Mouse (Mus musculus): ENCODE data around the gene Ipo8. TPM values are rescaled to one million over a fixed set of nuclear protein-coding genes. Genes with fewer than 3 reads are reported as not detected.

Ipo8 gene
- polyA plus RNA-seq, 1 experiment from 2014 or later: 27.9 TPM

DNA sequence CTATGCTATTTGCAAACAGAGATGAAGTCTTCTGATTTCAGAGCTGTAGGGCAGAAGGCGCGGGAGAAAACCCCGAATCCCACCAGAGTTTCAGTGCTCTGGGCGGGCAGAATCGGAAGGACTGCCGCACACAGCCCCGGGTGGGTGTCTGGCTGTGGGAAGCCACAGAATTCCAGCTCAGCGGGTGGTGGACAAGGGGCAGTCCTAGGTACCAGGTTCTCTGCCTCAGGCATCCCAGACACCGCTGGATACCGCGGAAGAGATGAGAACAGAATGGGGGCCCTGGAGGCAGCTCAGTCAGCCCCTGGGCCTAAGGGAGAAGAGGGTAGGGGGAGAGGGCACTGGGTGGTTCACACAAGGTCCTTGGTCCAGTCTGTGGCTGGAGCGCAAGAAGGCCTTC lies 62.8 kb downstream of the Ipo8 start:
- WGBS: 82% methylated on average over 12 of the region's 12 CpGs
- 0 out of 2 replicates have a peak, but pooled peaks have one; percentile 40 for ATAC-seq (ENCODE audit: low FRiP score)
- Histone ChIP-seq H3K4me1 (ENCODE audit: control insufficient read depth, insufficient read depth, low read length) (no peaks in the 10 kb centered on the region), H3K27ac (ENCODE audit: low read depth, low read length) (no peak overlapping the region), H3K27me3 (ENCODE audit: control insufficient read depth, insufficient read depth, low read length) (no peaks in the 10 kb centered on the region), H3K9ac (ENCODE audit: low read length) (no peak overlapping the region), H3K4me3 (ENCODE audit: low read depth, low read length) (no peak overlapping the region), H3K4me2 (no peak overlapping the region), H3K9me3 (ENCODE audit: control insufficient read depth, low read length) (no peaks in the 10 kb centered on the region), H3K36me3 (ENCODE audit: control insufficient read depth, insufficient read depth, low read length) (no peaks in the 10 kb centered on the region)
- DNase-seq (ENCODE audit: low spot score, missing footprints): peak; percentile 57

DNA sequence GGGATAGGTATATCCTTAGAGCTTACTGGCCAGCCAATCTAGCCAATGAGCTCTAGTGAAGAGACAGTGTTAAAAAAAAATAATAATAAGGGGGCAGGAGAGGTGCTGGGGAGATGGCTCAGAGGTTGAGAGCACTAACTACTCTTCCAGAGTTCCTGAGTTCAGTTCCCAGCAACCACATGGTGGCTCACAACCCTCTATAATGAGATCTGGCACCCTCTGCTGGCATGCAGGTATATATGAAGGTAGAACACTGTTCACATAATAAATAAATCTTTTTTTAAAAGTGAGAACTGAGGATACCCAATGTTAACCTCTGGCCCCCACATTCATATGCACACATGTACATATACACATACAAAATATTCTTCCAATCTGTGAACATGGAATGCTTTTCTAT lies 64.0 kb downstream of the Ipo8 start:
- no peak overlapping the region for H3K4me3 ChIP-seq (ENCODE audit: low read depth, low read length)
- no peaks in the 10 kb centered on the region for H3K4me1 ChIP-seq (ENCODE audit: control insufficient read depth, insufficient read depth, low read length)
- H3K27ac ChIP-seq (ENCODE audit: low read depth, low read length): no peak overlapping the region
- H3K4me2 ChIP-seq: no peak overlapping the region
- DNase-seq (ENCODE audit: low spot score, missing footprints): peak; percentile 75
- no peak overlapping the region for H3K9ac ChIP-seq (ENCODE audit: low read length)
- ATAC-seq (ENCODE audit: low FRiP score): no peak
- no peaks in the 10 kb centered on the region for H3K9me3 ChIP-seq (ENCODE audit: control insufficient read depth, low read length)
- no peaks in the 10 kb centered on the region for H3K27me3 ChIP-seq (ENCODE audit: control insufficient read depth, insufficient read depth, low read length)
- H3K36me3 ChIP-seq (ENCODE audit: control insufficient read depth, insufficient read depth, low read length): no peaks in the 10 kb centered on the region

DNA sequence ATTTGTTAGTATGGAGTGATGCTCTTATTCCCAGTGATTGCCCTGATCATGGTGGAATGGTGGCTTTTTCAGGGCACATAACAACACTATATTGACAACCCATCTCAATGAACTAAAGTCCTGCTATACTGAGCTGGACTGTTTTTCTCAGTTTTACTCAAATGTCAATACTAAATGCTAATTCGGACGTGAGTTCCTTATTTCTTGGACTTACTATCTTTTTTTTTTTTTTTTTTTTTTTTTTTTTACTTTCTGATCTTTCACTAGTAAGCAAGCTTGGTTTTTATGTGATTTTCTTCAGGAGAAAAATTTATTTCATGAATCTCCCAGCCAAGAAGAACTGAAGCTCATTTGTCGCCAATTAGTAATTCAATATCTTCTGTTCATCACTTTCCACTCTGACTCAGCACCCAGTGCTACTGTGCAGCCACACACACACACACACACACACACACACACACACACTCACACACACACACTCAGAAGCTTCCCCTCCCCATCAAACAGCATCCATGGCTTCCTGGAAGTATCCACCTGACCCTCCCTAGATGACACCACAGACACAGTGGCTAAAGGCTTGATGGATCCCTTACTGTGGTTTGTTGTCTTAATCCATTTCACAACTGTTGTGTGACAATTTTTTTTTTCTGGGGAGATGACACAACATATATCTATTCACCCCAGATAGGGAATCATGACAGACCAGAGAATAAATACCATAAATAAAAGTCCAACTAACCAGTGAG lies 69.1 kb downstream of the Ipo8 start:
- Histone ChIP-seq H3K9me3 (ENCODE audit: control insufficient read depth, low read length) (no peaks in the 10 kb centered on the region), H3K4me3 (ENCODE audit: low read depth, low read length) (no peak overlapping the region), H3K36me3 (ENCODE audit: control insufficient read depth, insufficient read depth, low read length) (no peaks in the 10 kb centered on the region), H3K27me3 (ENCODE audit: control insufficient read depth, insufficient read depth, low read length) (no peaks in the 10 kb centered on the region), H3K4me2 (no peak overlapping the region), H3K9ac (ENCODE audit: low read length) (no peak overlapping the region), H3K27ac (ENCODE audit: low read depth, low read length) (no peak overlapping the region), H3K4me1 (ENCODE audit: control insufficient read depth, insufficient read depth, low read length) (no peaks in the 10 kb centered on the region)
- DNase-seq (ENCODE audit: low spot score, missing footprints) (no peak), ATAC-seq (ENCODE audit: low FRiP score) (no peak)
- WGBS: 87% methylated on average over 3 of the region's 3 CpGs

DNA sequence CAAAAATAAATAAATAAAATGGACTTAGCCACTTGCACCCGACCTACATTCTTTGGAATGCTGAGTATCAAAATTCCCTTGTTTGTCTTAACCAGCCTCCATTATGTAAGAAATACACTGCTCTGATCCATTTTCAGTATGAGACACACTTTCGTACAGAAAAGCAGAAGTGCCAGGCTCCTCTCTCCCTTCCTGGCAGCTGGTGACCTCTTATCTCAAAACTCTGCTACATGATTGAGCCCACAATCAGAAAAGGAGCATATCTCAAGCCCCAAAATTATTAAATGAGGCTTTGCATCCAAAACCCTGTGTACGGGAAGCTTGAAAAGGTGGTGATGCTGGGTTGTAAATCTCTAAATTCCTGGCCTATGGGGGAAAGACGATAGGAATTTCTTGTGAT lies 69.8 kb downstream of the Ipo8 start:
- H3K36me3 ChIP-seq (ENCODE audit: control insufficient read depth, insufficient read depth, low read length): no peaks in the 10 kb centered on the region
- H3K4me1 ChIP-seq (ENCODE audit: control insufficient read depth, insufficient read depth, low read length): no peaks in the 10 kb centered on the region
- no peak overlapping the region for H3K4me2 ChIP-seq
- H3K9me3 ChIP-seq (ENCODE audit: control insufficient read depth, low read length): no peaks in the 10 kb centered on the region
- WGBS: 85% methylated on average over 4 of the region's 4 CpGs
- DNase-seq (ENCODE audit: low spot score, missing footprints): peak; percentile 72
- no peaks in the 10 kb centered on the region for H3K27me3 ChIP-seq (ENCODE audit: control insufficient read depth, insufficient read depth, low read length)
- H3K4me3 ChIP-seq (ENCODE audit: low read depth, low read length): no peak overlapping the region
- no peak overlapping the region for H3K9ac ChIP-seq (ENCODE audit: low read length)
- ATAC-seq (ENCODE audit: low FRiP score): no peak
- no peak overlapping the region for H3K27ac ChIP-seq (ENCODE audit: low read depth, low read length)

DNA sequence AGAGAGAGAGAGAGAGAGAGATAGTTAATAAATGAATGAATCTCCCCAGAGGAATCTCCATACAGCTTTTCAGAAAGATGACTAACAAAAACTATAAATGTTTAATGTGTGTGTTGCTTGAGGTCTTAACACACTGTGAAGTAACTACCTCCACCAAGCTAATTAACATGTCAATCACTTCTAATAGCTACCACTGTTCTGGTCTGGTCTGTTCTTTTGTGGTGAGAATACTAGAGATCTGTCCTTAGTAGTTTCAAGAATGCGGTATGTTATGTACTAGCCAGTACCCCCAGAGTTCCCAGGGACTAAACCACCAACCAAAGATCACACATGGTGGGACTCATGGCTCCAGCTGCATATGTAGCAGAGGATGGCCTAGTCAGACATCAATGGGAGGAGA lies 74.7 kb downstream of the Ipo8 start:
- Histone ChIP-seq H3K9ac (ENCODE audit: low read length) (no peak overlapping the region), H3K27ac (ENCODE audit: low read depth, low read length) (no peak overlapping the region), H3K36me3 (ENCODE audit: control insufficient read depth, insufficient read depth, low read length) (no peaks in the 10 kb centered on the region), H3K4me3 (ENCODE audit: low read depth, low read length) (no peak overlapping the region), H3K9me3 (ENCODE audit: control insufficient read depth, low read length) (no peaks in the 10 kb centered on the region), H3K4me2 (no peak overlapping the region), H3K27me3 (ENCODE audit: control insufficient read depth, insufficient read depth, low read length) (no peaks in the 10 kb centered on the region), H3K4me1 (ENCODE audit: control insufficient read depth, insufficient read depth, low read length) (no peaks in the 10 kb centered on the region)
- ATAC-seq (ENCODE audit: low FRiP score) (no peak), DNase-seq (ENCODE audit: low spot score, missing footprints) (no peak)
- WGBS: 80% methylated on average over 1 of the region's 1 CpGs

DNA sequence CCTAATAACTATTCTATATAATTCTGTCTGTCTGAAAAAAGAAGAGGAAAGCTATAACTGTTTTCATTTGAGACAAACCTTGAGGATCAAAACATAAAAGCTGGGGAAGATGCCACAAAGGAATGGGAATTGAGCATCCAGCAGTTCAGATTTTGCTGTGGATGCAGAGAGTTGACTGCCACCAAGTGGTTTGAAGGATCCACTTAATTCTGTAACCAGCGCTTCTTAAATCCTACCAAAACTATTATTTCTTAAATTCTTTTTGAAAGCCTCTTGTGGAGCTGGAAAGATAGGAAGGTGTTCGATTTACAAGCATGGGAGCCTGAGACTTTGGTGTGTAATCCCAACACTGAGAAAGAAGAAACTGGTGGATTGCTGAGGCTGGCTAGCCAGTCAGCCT lies 79.9 kb downstream of the Ipo8 start:
- WGBS: 83% methylated on average over 2 of the region's 2 CpGs
- H3K27ac ChIP-seq (ENCODE audit: low read depth, low read length): no peak overlapping the region
- DNase-seq (ENCODE audit: low spot score, missing footprints): peak; percentile 75
- H3K9ac ChIP-seq (ENCODE audit: low read length): no peak overlapping the region
- no peaks in the 10 kb centered on the region for H3K9me3 ChIP-seq (ENCODE audit: control insufficient read depth, low read length)
- ATAC-seq (ENCODE audit: low FRiP score): no peak
- H3K27me3 ChIP-seq (ENCODE audit: control insufficient read depth, insufficient read depth, low read length): no peaks in the 10 kb centered on the region
- H3K4me3 ChIP-seq (ENCODE audit: low read depth, low read length): no peak overlapping the region
- H3K4me2 ChIP-seq: no peak overlapping the region
- H3K36me3 ChIP-seq (ENCODE audit: control insufficient read depth, insufficient read depth, low read length): no peaks in the 10 kb centered on the region
- H3K4me1 ChIP-seq (ENCODE audit: control insufficient read depth, insufficient read depth, low read length): no peaks in the 10 kb centered on the region

DNA sequence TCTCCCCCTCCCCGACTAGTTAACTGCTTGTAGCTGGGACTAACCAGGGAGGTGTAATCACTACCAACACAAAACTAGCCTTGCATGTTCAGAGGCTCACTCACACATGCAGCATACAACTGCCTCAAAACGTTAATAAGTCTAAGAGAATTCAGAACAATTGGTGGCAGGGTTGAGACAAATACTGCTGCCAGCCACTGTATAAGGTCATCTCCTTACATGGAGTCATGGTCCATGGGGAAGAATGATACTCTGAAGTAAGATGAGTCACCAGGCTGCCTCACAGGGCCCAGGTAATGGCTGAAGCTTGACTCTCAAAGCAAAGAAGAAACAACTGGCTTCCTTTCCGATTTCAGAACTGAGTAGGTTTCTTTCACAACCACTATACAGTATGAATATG lies 81.1 kb downstream of the Ipo8 start:
- no peak overlapping the region for H3K27ac ChIP-seq (ENCODE audit: low read depth, low read length)
- no peaks in the 10 kb centered on the region for H3K4me1 ChIP-seq (ENCODE audit: control insufficient read depth, insufficient read depth, low read length)
- no peaks in the 10 kb centered on the region for H3K36me3 ChIP-seq (ENCODE audit: control insufficient read depth, insufficient read depth, low read length)
- DNase-seq (ENCODE audit: low spot score, missing footprints): no peak
- no peak overlapping the region for H3K4me3 ChIP-seq (ENCODE audit: low read depth, low read length)
- H3K9ac ChIP-seq (ENCODE audit: low read length): no peak overlapping the region
- H3K27me3 ChIP-seq (ENCODE audit: control insufficient read depth, insufficient read depth, low read length): no peaks in the 10 kb centered on the region
- no peaks in the 10 kb centered on the region for H3K9me3 ChIP-seq (ENCODE audit: control insufficient read depth, low read length)
- H3K4me2 ChIP-seq: no peak overlapping the region
- ATAC-seq (ENCODE audit: low FRiP score): no peak
- 87% methylated on average over 3 of the region's 3 CpGs for WGBS

DNA sequence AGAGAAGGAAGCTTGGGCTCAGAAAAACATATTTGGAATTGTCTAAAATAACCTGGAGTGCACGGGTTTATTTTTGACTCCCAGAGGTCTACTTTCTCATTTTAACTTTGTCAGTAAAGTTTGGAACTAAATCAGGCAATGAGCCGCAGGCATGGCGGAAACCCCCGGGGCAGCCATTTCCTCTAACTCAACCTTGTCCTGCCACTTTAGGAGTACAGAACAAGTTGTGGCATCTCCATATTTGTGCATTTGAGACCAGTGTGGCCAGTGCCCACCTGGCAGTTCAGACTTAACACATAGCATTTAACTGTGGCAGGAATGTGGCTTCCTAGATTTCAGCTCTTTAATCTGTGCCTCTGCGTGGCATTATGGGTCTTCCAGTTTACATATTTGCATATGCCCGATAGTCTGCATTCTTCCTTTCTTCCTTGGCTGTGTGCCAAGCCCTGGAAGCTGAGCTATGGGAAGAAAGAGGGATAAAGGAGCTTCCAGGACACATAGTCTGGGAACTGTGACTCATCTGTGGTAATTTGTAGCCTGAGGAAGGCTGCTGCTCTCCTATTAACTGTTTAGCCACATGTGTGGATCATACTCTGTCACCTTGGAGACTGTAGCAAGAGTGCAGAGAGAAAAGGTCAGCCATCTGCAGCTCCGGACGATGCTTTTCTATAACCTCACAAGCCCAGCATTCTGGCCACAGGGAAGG lies 90.6 kb downstream of the Ipo8 start:
- H3K27me3 ChIP-seq (ENCODE audit: control insufficient read depth, insufficient read depth, low read length): no peaks in the 10 kb centered on the region
- DNase-seq (ENCODE audit: low spot score, missing footprints) (no peak), ATAC-seq (ENCODE audit: low FRiP score) (no peak)
- no peak overlapping the region for H3K9ac ChIP-seq (ENCODE audit: low read length)
- H3K27ac ChIP-seq (ENCODE audit: low read depth, low read length): no peak overlapping the region
- H3K9me3 ChIP-seq (ENCODE audit: control insufficient read depth, low read length): no peaks in the 10 kb centered on the region
- H3K4me2 ChIP-seq: no peak overlapping the region
- no peaks in the 10 kb centered on the region for H3K4me1 ChIP-seq (ENCODE audit: control insufficient read depth, insufficient read depth, low read length)
- no peaks in the 10 kb centered on the region for H3K36me3 ChIP-seq (ENCODE audit: control insufficient read depth, insufficient read depth, low read length)
- 83% methylated on average over 8 of the region's 8 CpGs for WGBS
- H3K4me3 ChIP-seq (ENCODE audit: low read depth, low read length): no peak overlapping the region

DNA sequence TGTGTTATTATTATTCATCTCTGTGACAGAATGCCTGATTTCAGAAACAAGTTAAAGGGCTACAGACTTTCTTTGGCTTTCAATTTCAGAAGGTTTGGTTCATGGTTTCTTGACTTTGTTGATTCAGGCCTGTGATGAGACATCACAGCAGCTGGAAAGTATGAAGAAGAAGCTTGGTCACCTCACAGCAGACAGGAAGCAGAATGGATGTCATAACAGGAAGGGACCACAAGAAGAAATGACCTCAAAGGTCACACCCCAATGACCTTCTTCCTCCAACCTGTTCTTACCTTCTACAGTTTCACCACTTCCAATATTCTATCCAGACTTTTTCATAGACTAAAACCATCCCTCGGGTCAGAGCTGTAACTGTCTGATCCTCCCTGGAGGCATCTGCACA lies 94.9 kb downstream of the Ipo8 start:
- Histone ChIP-seq H3K4me2 (no peak overlapping the region), H3K27ac (ENCODE audit: low read depth, low read length) (no peak overlapping the region), H3K4me1 (ENCODE audit: control insufficient read depth, insufficient read depth, low read length) (no peaks in the 10 kb centered on the region), H3K36me3 (ENCODE audit: control insufficient read depth, insufficient read depth, low read length) (no peaks in the 10 kb centered on the region), H3K27me3 (ENCODE audit: control insufficient read depth, insufficient read depth, low read length) (no peaks in the 10 kb centered on the region), H3K9ac (ENCODE audit: low read length) (no peak overlapping the region), H3K9me3 (ENCODE audit: control insufficient read depth, low read length) (no peaks in the 10 kb centered on the region), H3K4me3 (ENCODE audit: low read depth, low read length) (no peak overlapping the region)
- WGBS: 84% methylated on average over 1 of the region's 1 CpGs
- no peak for DNase-seq (ENCODE audit: low spot score, missing footprints)
- ATAC-seq (ENCODE audit: low FRiP score): no peak
